Mouse (Mus musculus): Measurements from ENCODE around the gene Kcnj6. TPM values are rescaled to one million over a fixed set of nuclear protein-coding genes. Genes with fewer than 3 reads are reported as not detected.
A peak's percentile ranks its signal among the peaks of the same experiment; 100 is the strongest.

Gene Kcnj6
- polyA plus RNA-seq, 1 experiment: not detected

DNA sequence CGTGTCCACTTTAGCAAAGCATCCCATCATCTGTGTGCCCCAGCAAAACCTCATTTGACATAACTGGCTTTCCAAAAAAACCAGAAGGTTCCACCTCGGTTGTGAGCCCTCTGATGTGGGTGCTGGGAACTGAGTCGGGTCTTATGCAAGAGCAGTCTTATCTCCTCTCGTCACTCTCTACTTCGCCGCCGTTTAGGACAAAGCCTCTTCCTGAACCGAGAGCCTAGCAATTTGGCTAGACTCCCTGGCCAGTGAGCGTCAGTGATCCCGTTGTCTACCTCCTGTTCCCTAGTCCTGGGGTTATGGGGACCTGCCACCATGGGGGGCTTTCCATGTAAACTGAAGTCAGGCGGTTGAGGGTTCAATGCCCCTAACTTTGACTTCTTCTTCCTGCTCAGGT is 280.4 kb downstream of the Kcnj6 start:
- Histone ChIP-seq H3K36me3 (ENCODE audit: control insufficient read depth, insufficient read depth) (no peaks in the 10 kb centered on the region), H3K4me3 (ENCODE audit: insufficient read depth, poor library complexity, severe bottlenecking) (no peak overlapping the region)
- TF ChIP-seq USF1 (IDR thresholded peaks at IDR 0.05; ENCODE audit: low read depth): no peak
- no peak for TF ChIP-seq CEBPB (IDR thresholded peaks at IDR 0.05; ENCODE audit: low read depth)
- TF ChIP-seq FOSL1 (IDR thresholded peaks at IDR 0.05; ENCODE audit: insufficient read depth, low read length, poor library complexity, severe bottlenecking): no peak
- TF ChIP-seq MAX (IDR thresholded peaks at IDR 0.05): no peak
- TF ChIP-seq MYOD1 (IDR thresholded peaks at IDR 0.05; ENCODE audit: control insufficient read depth, insufficient read length, low read depth): no peak

DNA sequence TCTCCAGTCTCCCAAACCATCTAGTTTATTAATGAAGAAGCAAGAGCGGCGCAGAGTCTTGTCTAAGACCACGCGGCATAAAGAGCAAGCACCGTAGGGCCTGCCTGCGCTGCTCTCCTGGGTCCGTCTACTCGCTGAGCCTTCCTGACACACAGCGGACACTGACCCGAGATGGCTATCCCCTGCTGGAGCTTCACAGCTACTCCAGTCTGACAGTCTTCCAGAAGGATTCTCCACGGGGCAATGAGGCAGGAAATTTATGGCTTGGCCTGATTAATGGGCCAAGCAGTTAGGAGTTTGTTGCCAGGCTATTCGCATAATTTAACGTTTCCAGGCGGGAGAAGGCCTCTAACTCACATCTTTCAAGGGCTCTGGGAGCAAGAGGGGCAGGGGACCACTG is 283.0 kb downstream of the Kcnj6 start:
- Histone ChIP-seq H3K27me3 (ENCODE audit: control insufficient read depth, insufficient read depth, insufficient read length) (no peaks in the 10 kb centered on the region), H3ac (ENCODE audit: control insufficient read depth, insufficient read length, low read depth) (no peak overlapping the region), H3K79me2 (ENCODE audit: control insufficient read depth, insufficient read depth) (no peaks in the 10 kb centered on the region), H3K4me3 (ENCODE audit: insufficient read depth, poor library complexity, severe bottlenecking) (no peak overlapping the region), H3K36me3 (ENCODE audit: control insufficient read depth, insufficient read depth) (no peaks in the 10 kb centered on the region), H3K79me3 (ENCODE audit: low read depth) (no peaks in the 10 kb centered on the region)
- TF ChIP-seq MAX (IDR thresholded peaks at IDR 0.05): no peak

More for the DNA sequence above, 280.4 kb downstream of the Kcnj6 start:
- H3K27me3 ChIP-seq (ENCODE audit: control insufficient read depth, insufficient read depth, insufficient read length): no peaks in the 10 kb centered on the region
- H3K79me3 ChIP-seq (ENCODE audit: low read depth): no peaks in the 10 kb centered on the region
- H3K79me2 ChIP-seq (ENCODE audit: control insufficient read depth, insufficient read depth): no peaks in the 10 kb centered on the region
- no peak overlapping the region for H3ac ChIP-seq (ENCODE audit: control insufficient read depth, insufficient read length, low read depth)

DNA sequence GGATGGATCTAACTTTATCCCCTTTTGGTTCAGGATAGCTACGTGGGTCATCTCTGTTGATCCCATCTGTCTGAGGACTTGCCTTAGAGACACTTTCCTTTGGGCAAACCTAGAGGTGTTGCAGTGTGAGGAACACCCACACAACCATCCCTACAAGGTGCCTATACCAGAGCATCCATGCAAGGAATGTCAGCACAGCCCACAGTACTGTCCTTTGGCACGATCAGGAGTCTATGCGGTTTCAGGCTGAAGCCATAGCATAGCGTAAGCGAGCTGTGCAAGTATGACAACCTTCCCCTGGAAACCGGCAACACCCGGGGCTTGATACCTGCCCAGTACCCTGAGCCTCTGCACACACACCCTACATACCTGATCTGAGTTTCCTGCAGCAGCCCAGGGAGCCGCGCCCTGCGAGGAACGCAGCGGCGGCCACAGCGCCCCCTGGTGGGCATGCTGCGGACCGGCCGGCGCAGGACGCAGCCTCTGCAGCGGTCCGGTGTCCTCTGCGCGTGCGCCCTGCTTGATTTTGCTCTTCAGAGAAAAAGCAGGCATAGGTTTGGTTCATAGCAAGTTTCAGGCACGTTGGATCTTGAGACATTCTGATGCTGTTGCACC is 283.9 kb downstream of the Kcnj6 start:
- Histone ChIP-seq H3K27me3 (ENCODE audit: control insufficient read depth, insufficient read depth, insufficient read length) (no peaks in the 10 kb centered on the region), H3K79me3 (ENCODE audit: low read depth) (no peaks in the 10 kb centered on the region), H3K79me2 (ENCODE audit: control insufficient read depth, insufficient read depth) (no peaks in the 10 kb centered on the region), H3K36me3 (ENCODE audit: control insufficient read depth, insufficient read depth) (no peaks in the 10 kb centered on the region), H3K4me3 (ENCODE audit: insufficient read depth, poor library complexity, severe bottlenecking) (no peak overlapping the region), H3ac (ENCODE audit: control insufficient read depth, insufficient read length, low read depth) (no peak overlapping the region)
- TF ChIP-seq MYOD1 (IDR thresholded peaks at IDR 0.05; ENCODE audit: control insufficient read depth, insufficient read length, low read depth): no peak
- no peak for TF ChIP-seq MAX (IDR thresholded peaks at IDR 0.05)
- no peak for TF ChIP-seq MYOG (IDR thresholded peaks at IDR 0.05; ENCODE audit: control insufficient read depth, extremely low read depth, insufficient read length)
- no peak for TF ChIP-seq CEBPB (IDR thresholded peaks at IDR 0.05; ENCODE audit: low read depth)
- peak; percentile 90 for TF ChIP-seq CTCF (IDR thresholded peaks at IDR 0.05; ENCODE audit: control insufficient read depth, insufficient read depth, insufficient read length)
- no peak for TF ChIP-seq USF1 (IDR thresholded peaks at IDR 0.05; ENCODE audit: low read depth)

DNA sequence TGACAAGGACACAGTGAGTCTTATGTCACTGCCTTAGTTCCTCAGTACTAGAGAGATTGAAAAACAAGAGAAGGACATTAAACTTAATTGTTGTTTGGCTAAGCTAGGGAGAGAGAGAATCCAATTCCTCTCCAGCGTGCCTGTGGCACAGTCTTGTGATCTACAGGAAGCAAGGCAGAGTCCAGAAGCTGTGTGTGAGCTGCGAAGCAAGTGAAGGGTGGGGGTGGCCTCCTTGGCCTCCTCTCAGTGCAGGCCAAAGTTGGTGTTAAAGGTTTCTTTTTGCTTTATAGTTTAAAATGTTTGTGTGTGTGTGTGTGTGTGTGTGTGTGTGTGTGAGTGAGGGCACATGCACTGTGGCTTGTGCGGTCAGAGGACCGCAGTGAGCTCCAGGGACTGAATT is 295.5 kb downstream of the Kcnj6 start:
- no peak for TF ChIP-seq USF1 (IDR thresholded peaks at IDR 0.05; ENCODE audit: low read depth)
- TF ChIP-seq CTCF (IDR thresholded peaks at IDR 0.05; ENCODE audit: control insufficient read depth, insufficient read depth, insufficient read length): no peak
- TF ChIP-seq CEBPB (IDR thresholded peaks at IDR 0.05; ENCODE audit: low read depth): no peak
- no peak for TF ChIP-seq MYOG (IDR thresholded peaks at IDR 0.05; ENCODE audit: control insufficient read depth, extremely low read depth, insufficient read length)
- no peak for TF ChIP-seq FOSL1 (IDR thresholded peaks at IDR 0.05; ENCODE audit: insufficient read depth, low read length, poor library complexity, severe bottlenecking)
- no peak for TF ChIP-seq MYOD1 (IDR thresholded peaks at IDR 0.05; ENCODE audit: control insufficient read depth, insufficient read length, low read depth)
- no peak for TF ChIP-seq MAX (IDR thresholded peaks at IDR 0.05)
- no peaks in the 10 kb centered on the region for H3K36me3 ChIP-seq (ENCODE audit: control insufficient read depth, insufficient read depth)
- H3K27me3 ChIP-seq (ENCODE audit: control insufficient read depth, insufficient read depth, insufficient read length): no peaks in the 10 kb centered on the region
- H3K4me3 ChIP-seq (ENCODE audit: insufficient read depth, poor library complexity, severe bottlenecking): no peak overlapping the region
- H3K79me2 ChIP-seq (ENCODE audit: control insufficient read depth, insufficient read depth): no peaks in the 10 kb centered on the region
- no peaks in the 10 kb centered on the region for H3K79me3 ChIP-seq (ENCODE audit: low read depth)
- no peak overlapping the region for H3ac ChIP-seq (ENCODE audit: control insufficient read depth, insufficient read length, low read depth)

DNA sequence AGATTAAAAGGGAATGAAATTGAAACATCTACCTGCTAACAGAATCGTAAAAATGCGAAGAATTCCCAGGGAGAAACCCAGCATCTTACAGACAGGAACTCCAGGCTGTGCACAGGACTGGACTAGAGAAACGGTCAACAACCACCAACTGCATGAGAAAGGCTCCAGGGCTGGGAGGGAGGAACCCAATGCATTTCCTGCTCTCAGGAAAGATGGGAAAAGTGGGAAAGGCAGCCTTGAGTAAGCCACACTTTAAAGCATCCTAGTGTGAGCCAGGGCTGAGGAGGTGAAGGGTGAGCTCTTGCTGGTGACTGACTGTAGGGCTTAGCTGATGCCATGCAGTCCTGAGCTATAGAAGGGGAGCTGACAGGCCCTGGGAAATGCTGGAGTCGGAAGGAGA is 296.4 kb downstream of the Kcnj6 start:
- no peaks in the 10 kb centered on the region for H3K36me3 ChIP-seq (ENCODE audit: control insufficient read depth, insufficient read depth)
- H3K4me3 ChIP-seq (ENCODE audit: insufficient read depth, poor library complexity, severe bottlenecking): no peak overlapping the region
- H3ac ChIP-seq (ENCODE audit: control insufficient read depth, insufficient read length, low read depth): no peak overlapping the region
- no peaks in the 10 kb centered on the region for H3K27me3 ChIP-seq (ENCODE audit: control insufficient read depth, insufficient read depth, insufficient read length)
- no peaks in the 10 kb centered on the region for H3K79me3 ChIP-seq (ENCODE audit: low read depth)
- no peaks in the 10 kb centered on the region for H3K79me2 ChIP-seq (ENCODE audit: control insufficient read depth, insufficient read depth)
- TF ChIP-seq MAX (IDR thresholded peaks at IDR 0.05) (no peak), MYOG (IDR thresholded peaks at IDR 0.05; ENCODE audit: control insufficient read depth, extremely low read depth, insufficient read length) (no peak), CEBPB (IDR thresholded peaks at IDR 0.05; ENCODE audit: low read depth) (no peak)

Small RNA genes within 50 kb of the gene (microRNA-seq; reads per million reads assigned to microRNA genes)
- not detected for gene Gm22745 (ENCODE audit: borderline microRNAs expressed)
